Mouse (Mus musculus): ENCODE measurements around the gene Med11. TPM values are rescaled to one million over a fixed set of nuclear protein-coding genes. Genes with fewer than 3 reads are reported as not detected.

Med11 gene
- polyA plus RNA-seq, 1 experiment from 2014 or later, result 48.7 TPM

DNA sequence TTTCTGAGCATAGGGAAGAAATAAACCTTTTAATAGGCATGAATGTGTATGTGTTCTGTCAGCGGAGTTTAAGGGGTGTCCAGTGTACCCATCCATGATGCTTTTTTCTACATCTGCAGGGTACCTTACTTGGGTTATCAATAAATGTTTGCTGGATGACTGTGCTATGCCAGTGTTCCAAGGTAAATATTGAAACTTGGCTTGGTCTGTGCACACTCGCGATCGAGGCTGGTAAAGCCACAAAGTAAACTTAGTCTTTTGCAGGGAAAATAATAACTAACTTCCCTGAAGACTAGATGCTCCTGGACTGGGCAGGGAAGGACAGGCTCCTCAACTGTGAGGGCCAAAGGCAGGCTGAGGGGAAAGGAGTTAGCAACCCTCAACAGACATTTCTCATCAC, 11.1 kb upstream of the Med11 start:
- no peaks in the 10 kb centered on the region for H3K9me3 ChIP-seq (ENCODE audit: control insufficient read depth, low read length)
- no peak overlapping the region for H3K9ac ChIP-seq (ENCODE audit: low read depth, low read length)
- peaks cover 45% of the 10 kb centered on the region for H3K36me3 ChIP-seq (ENCODE audit: control insufficient read depth, insufficient read depth, low read length)
- WGBS, result 97% methylated on average over 4 of the region's 4 CpGs
- no peak overlapping the region for H3K27ac ChIP-seq (ENCODE audit: low read depth, low read length)
- no peaks in the 10 kb centered on the region for H3K4me1 ChIP-seq (ENCODE audit: control insufficient read depth, insufficient read depth, low read length)
- H3K4me2 ChIP-seq (replicated peaks; ENCODE audit: low read depth, low read length), result no peak overlapping the region
- ATAC-seq (ENCODE audit: low FRiP score, low TSS enrichment), result no peak
- H3K4me3 ChIP-seq (ENCODE audit: low read length), result no peak overlapping the region
- no peaks in the 10 kb centered on the region for H3K27me3 ChIP-seq (ENCODE audit: control insufficient read depth, insufficient read depth, low read length)

GRCm38 (mm10) chr11:70441882-70442281, 9.8 kb upstream of the Med11 start:
- H3K9ac ChIP-seq (ENCODE audit: low read depth, low read length), result no peak overlapping the region
- H3K4me1 ChIP-seq (ENCODE audit: control insufficient read depth, insufficient read depth, low read length), result no peaks in the 10 kb centered on the region
- H3K36me3 ChIP-seq (ENCODE audit: control insufficient read depth, insufficient read depth, low read length), result peaks cover 38% of the 10 kb centered on the region
- no peaks in the 10 kb centered on the region for H3K9me3 ChIP-seq (ENCODE audit: control insufficient read depth, low read length)
- WGBS, result 91% methylated on average over 7 of the region's 7 CpGs
- ATAC-seq (ENCODE audit: low FRiP score, low TSS enrichment), result no peak
- no peak overlapping the region for H3K27ac ChIP-seq (ENCODE audit: low read depth, low read length)
- no peak overlapping the region for H3K4me3 ChIP-seq (ENCODE audit: low read length)
- no peak overlapping the region for H3K4me2 ChIP-seq (replicated peaks; ENCODE audit: low read depth, low read length)
- no peaks in the 10 kb centered on the region for H3K27me3 ChIP-seq (ENCODE audit: control insufficient read depth, insufficient read depth, low read length)

GRCm38 (mm10) chr11:70443964-70444363, 7.8 kb upstream of the Med11 start:
- WGBS, result 91% methylated on average over 3 of the region's 3 CpGs

GRCm38 (mm10) chr11:70444667-70445066, 7.1 kb upstream of the Med11 start:
- 77% methylated on average over 6 of the region's 6 CpGs for WGBS
- H3K4me3 ChIP-seq (ENCODE audit: low read length), result no peak overlapping the region
- H3K36me3 ChIP-seq (ENCODE audit: control insufficient read depth, insufficient read depth, low read length), result peaks cover 13% of the 10 kb centered on the region; the same call in 1 of the 2 replicates
- H3K4me1 ChIP-seq (ENCODE audit: control insufficient read depth, insufficient read depth, low read length), result no peaks in the 10 kb centered on the region
- no peaks in the 10 kb centered on the region for H3K27me3 ChIP-seq (ENCODE audit: control insufficient read depth, insufficient read depth, low read length)
- no peak overlapping the region for H3K9ac ChIP-seq (ENCODE audit: low read depth, low read length)
- H3K4me2 ChIP-seq (replicated peaks; ENCODE audit: low read depth, low read length), result no peak overlapping the region
- no peaks in the 10 kb centered on the region for H3K9me3 ChIP-seq (ENCODE audit: control insufficient read depth, low read length)
- no peak overlapping the region for H3K27ac ChIP-seq (ENCODE audit: low read depth, low read length)
- no peak for ATAC-seq (ENCODE audit: low FRiP score, low TSS enrichment)

More at GRCm38 (mm10) chr11:70443964-70444363, 7.8 kb upstream of the Med11 start:
- Histone ChIP-seq H3K36me3 (ENCODE audit: control insufficient read depth, insufficient read depth, low read length) (peaks cover 20% of the 10 kb centered on the region; the same call in 1 of the 2 replicates), H3K4me3 (ENCODE audit: low read length) (no peak overlapping the region), H3K27me3 (ENCODE audit: control insufficient read depth, insufficient read depth, low read length) (no peaks in the 10 kb centered on the region), H3K4me1 (ENCODE audit: control insufficient read depth, insufficient read depth, low read length) (no peaks in the 10 kb centered on the region), H3K27ac (ENCODE audit: low read depth, low read length) (no peak overlapping the region), H3K4me2 (replicated peaks; ENCODE audit: low read depth, low read length) (no peak overlapping the region), H3K9me3 (ENCODE audit: control insufficient read depth, low read length) (no peaks in the 10 kb centered on the region), H3K9ac (ENCODE audit: low read depth, low read length) (no peak overlapping the region)
- ATAC-seq (ENCODE audit: low FRiP score, low TSS enrichment), result no peak

DNA sequence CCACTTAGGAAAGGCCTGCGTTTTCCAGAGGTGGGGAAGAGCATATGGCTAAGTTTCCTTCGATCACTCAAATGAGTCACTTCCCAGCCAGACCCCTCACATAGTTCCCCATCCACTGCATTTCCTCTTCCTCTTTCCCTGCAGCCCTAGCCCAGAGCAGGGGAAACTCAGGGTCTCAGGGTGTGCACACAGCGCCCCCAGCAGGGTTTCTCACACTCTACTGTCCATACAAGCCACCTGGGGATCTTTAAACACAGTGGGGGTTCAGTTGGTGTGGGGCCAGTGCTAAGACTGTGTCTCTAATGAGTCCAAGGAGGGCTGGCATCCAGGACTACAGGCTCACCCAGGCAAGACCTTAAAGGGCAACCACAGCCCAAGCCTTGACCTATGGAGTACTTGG, 5.0 kb upstream of the Med11 start:
- Histone ChIP-seq H3K27ac (ENCODE audit: low read depth, low read length) (no peak overlapping the region), H3K9ac (ENCODE audit: low read depth, low read length) (no peak overlapping the region), H3K36me3 (ENCODE audit: control insufficient read depth, insufficient read depth, low read length) (no peaks in the 10 kb centered on the region), H3K9me3 (ENCODE audit: control insufficient read depth, low read length) (no peaks in the 10 kb centered on the region), H3K4me3 (ENCODE audit: low read length) (no peak overlapping the region), H3K4me1 (ENCODE audit: control insufficient read depth, insufficient read depth, low read length) (no peaks in the 10 kb centered on the region), H3K4me2 (replicated peaks; ENCODE audit: low read depth, low read length) (no peak overlapping the region), H3K27me3 (ENCODE audit: control insufficient read depth, insufficient read depth, low read length) (no peaks in the 10 kb centered on the region)
- ATAC-seq (ENCODE audit: low FRiP score, low TSS enrichment), result no peak
- WGBS, result 33% methylated on average over 3 of the region's 3 CpGs

- no peak overlapping the region for H3K4me2 ChIP-seq (replicated peaks; ENCODE audit: low read depth, low read length)
- no peak overlapping the region for H3K27ac ChIP-seq (ENCODE audit: low read depth, low read length)
- H3K36me3 ChIP-seq (ENCODE audit: control insufficient read depth, insufficient read depth, low read length), result no peaks in the 10 kb centered on the region
- no peaks in the 10 kb centered on the region for H3K27me3 ChIP-seq (ENCODE audit: control insufficient read depth, insufficient read depth, low read length)
- no peak overlapping the region for H3K9ac ChIP-seq (ENCODE audit: low read depth, low read length)
- H3K4me3 ChIP-seq (ENCODE audit: low read length), result no peak overlapping the region
- 88% methylated on average over 1 of the region's 1 CpGs for WGBS
- peaks cover 2% of the 10 kb centered on the region; the same call in 1 of the 2 replicates for H3K4me1 ChIP-seq (ENCODE audit: control insufficient read depth, insufficient read depth, low read length)
- no peaks in the 10 kb centered on the region for H3K9me3 ChIP-seq (ENCODE audit: control insufficient read depth, low read length)
- ATAC-seq (ENCODE audit: low FRiP score, low TSS enrichment), result no peak
These were observed 4.3 kb upstream of the Med11 start for GRCm38 (mm10) chr11:70447373-70447772.

GRCm38 (mm10) chr11:70450926-70451325, 793 bp upstream of the Med11 start:
- Histone ChIP-seq H3K4me1 (ENCODE audit: control insufficient read depth, insufficient read depth, low read length) (peaks cover 7% of the 10 kb centered on the region; the same call in 1 of the 2 replicates), H3K9me3 (ENCODE audit: control insufficient read depth, low read length) (no peaks in the 10 kb centered on the region), H3K4me2 (replicated peaks; ENCODE audit: low read depth, low read length) (no peak overlapping the region), H3K27me3 (ENCODE audit: control insufficient read depth, insufficient read depth, low read length) (no peaks in the 10 kb centered on the region), H3K36me3 (ENCODE audit: control insufficient read depth, insufficient read depth, low read length) (peaks cover 6% of the 10 kb centered on the region; the same call in 1 of the 2 replicates), H3K9ac (ENCODE audit: low read depth, low read length) (no peak overlapping the region), H3K4me3 (ENCODE audit: low read length) (no peak overlapping the region), H3K27ac (ENCODE audit: low read depth, low read length) (no peak overlapping the region)
- WGBS, result 79% methylated on average over 2 of the region's 2 CpGs
- ATAC-seq (ENCODE audit: low FRiP score, low TSS enrichment), result no peak

- Histone ChIP-seq H3K9me3 (ENCODE audit: control insufficient read depth, low read length) (no peaks in the 10 kb centered on the region), H3K4me3 (ENCODE audit: low read length) (no peak overlapping the region), H3K4me2 (replicated peaks; ENCODE audit: low read depth, low read length) (no peak overlapping the region), H3K9ac (ENCODE audit: low read depth, low read length) (no peak overlapping the region), H3K36me3 (ENCODE audit: control insufficient read depth, insufficient read depth, low read length) (peaks cover 6% of the 10 kb centered on the region; the same call in 1 of the 2 replicates), H3K27me3 (ENCODE audit: control insufficient read depth, insufficient read depth, low read length) (no peaks in the 10 kb centered on the region), H3K27ac (ENCODE audit: low read depth, low read length) (no peak overlapping the region), H3K4me1 (ENCODE audit: control insufficient read depth, insufficient read depth, low read length) (peaks cover 7% of the 10 kb centered on the region; the same call in 1 of the 2 replicates)
- ATAC-seq (ENCODE audit: low FRiP score, low TSS enrichment), result no peak
- 91% methylated on average over 9 of the region's 9 CpGs for WGBS
These were observed 1.7 kb downstream of the Med11 start for GRCm38 (mm10) chr11:70453261-70454044.

Data from kidney, embryonic 14.5 days (tissue).